Mouse (Mus musculus): ENCODE data around the gene Man1a2. TPM values are rescaled to one million over a fixed set of nuclear protein-coding genes. Genes with fewer than 3 reads are reported as not detected.

Man1a2 gene
- total and polyA plus RNA-seq, 2 experiments from 2014 or later: 51.5 to 70.7 TPM

DNA sequence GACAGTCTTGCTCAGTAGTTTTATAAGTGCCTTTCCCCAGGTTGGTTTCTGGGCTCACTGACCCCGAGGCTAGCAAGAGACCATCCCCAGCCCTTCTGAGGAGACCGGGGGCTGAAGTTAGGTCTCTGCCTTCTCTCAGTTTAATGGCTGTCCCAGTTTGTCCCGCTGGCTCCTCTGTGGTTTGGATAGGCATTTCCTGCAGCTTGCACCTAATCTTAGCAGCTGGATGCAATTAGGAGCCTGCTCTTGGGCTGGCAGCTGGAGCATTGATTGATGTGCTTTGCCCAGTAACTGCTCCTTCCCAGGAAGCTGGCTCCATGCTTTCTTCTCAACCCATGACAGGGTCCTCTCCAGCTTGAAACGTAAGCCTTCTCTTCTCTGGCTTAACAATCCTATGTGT is 26.2 kb upstream of the Man1a2 start:
- no peak for TF ChIP-seq CTCF (IDR thresholded peaks at IDR 0.05)
- Histone ChIP-seq H3K4me1 (ENCODE audit: insufficient read depth, low read length) (no peaks in the 10 kb centered on the region), H3K36me3 (ENCODE audit: insufficient read depth, low read length) (no peaks in the 10 kb centered on the region), H3K9ac (replicated peaks; ENCODE audit: low read length, poor library complexity, severe bottlenecking) (no peak overlapping the region), H3K27me3 (ENCODE audit: insufficient read depth, low read length) (no peaks in the 10 kb centered on the region), H3K4me3 (ENCODE audit: low read depth, low read length) (no peak overlapping the region), H3K9me3 (ENCODE audit: low read length) (no peaks in the 10 kb centered on the region), H3K27ac (ENCODE audit: low read depth, low read length) (no peak overlapping the region), H3K4me2 (ENCODE audit: low read depth, low read length, poor library complexity, severe bottlenecking) (no peak overlapping the region)
- no peak for DNase-seq (ENCODE audit: low spot score)
- no peak for ATAC-seq (ENCODE audit: low FRiP score)
- 73% methylated on average over 4 of the region's 4 CpGs for WGBS

- Histone ChIP-seq H3K4me3 (ENCODE audit: low read depth, low read length) (no peak overlapping the region), H3K27ac (ENCODE audit: low read depth, low read length) (no peak overlapping the region), H3K4me2 (ENCODE audit: low read depth, low read length, poor library complexity, severe bottlenecking) (no peak overlapping the region), H3K9me3 (ENCODE audit: low read length) (no peaks in the 10 kb centered on the region), H3K27me3 (ENCODE audit: insufficient read depth, low read length) (no peaks in the 10 kb centered on the region), H3K36me3 (ENCODE audit: insufficient read depth, low read length) (no peaks in the 10 kb centered on the region), H3K9ac (replicated peaks; ENCODE audit: low read length, poor library complexity, severe bottlenecking) (no peak overlapping the region), H3K4me1 (ENCODE audit: insufficient read depth, low read length) (no peaks in the 10 kb centered on the region)
- no peak for ATAC-seq (ENCODE audit: low FRiP score)
- no peak for DNase-seq (ENCODE audit: low spot score)
- TF ChIP-seq CTCF (IDR thresholded peaks at IDR 0.05): no peak
- WGBS: 93% methylated on average over 4 of the region's 4 CpGs
Observed at GRCm38 (mm10) chr3:100707117-100707516, 21.8 kb upstream of the Man1a2 start.

- no peak for DNase-seq (ENCODE audit: low spot score)
- ATAC-seq (ENCODE audit: low FRiP score): no peak
- 35% methylated on average over 11 of the region's 11 CpGs for WGBS
- no peaks in the 10 kb centered on the region for H3K4me1 ChIP-seq (ENCODE audit: insufficient read depth, low read length)
- TF ChIP-seq CTCF (IDR thresholded peaks at IDR 0.05): no peak
- H3K4me3 ChIP-seq (ENCODE audit: low read depth, low read length): no peak overlapping the region
- no peaks in the 10 kb centered on the region for H3K9me3 ChIP-seq (ENCODE audit: low read length)
- peak overlapping the region; percentile 1; the same call in 1 of the 2 replicates for H3K4me2 ChIP-seq (ENCODE audit: low read depth, low read length, poor library complexity, severe bottlenecking)
- H3K27ac ChIP-seq (ENCODE audit: low read depth, low read length): no peak overlapping the region; the same call in 1 of the 2 replicates
- H3K36me3 ChIP-seq (ENCODE audit: insufficient read depth, low read length): no peaks in the 10 kb centered on the region
- no peak overlapping the region for H3K9ac ChIP-seq (replicated peaks; ENCODE audit: low read length, poor library complexity, severe bottlenecking)
- H3K27me3 ChIP-seq (ENCODE audit: insufficient read depth, low read length): no peaks in the 10 kb centered on the region
Observed at GRCm38 (mm10) chr3:100705128-100705667, 19.9 kb upstream of the Man1a2 start.

- WGBS: 73% methylated on average over 22 of the region's 22 CpGs
- H3K27me3 ChIP-seq (ENCODE audit: insufficient read depth, low read length): no peaks in the 10 kb centered on the region
Observed at GRCm38 (mm10) chr3:100703847-100704644, 18.7 kb upstream of the Man1a2 start.

GRCm38 (mm10) chr3:100702875-100703846 is 17.9 kb upstream of the Man1a2 start:
- H3K27ac ChIP-seq (ENCODE audit: low read depth, low read length): no peak overlapping the region

More at GRCm38 (mm10) chr3:100703847-100704644, 18.7 kb upstream of the Man1a2 start:
- no peak for ATAC-seq (ENCODE audit: low FRiP score)
- DNase-seq (ENCODE audit: low spot score): no peak
- H3K9me3 ChIP-seq (ENCODE audit: low read length): no peaks in the 10 kb centered on the region
- H3K27ac ChIP-seq (ENCODE audit: low read depth, low read length): no peak overlapping the region
- H3K4me1 ChIP-seq (ENCODE audit: insufficient read depth, low read length): no peaks in the 10 kb centered on the region
- H3K4me3 ChIP-seq (ENCODE audit: low read depth, low read length): no peak overlapping the region
- TF ChIP-seq CTCF (IDR thresholded peaks at IDR 0.05): no peak
- no peak overlapping the region for H3K9ac ChIP-seq (replicated peaks; ENCODE audit: low read length, poor library complexity, severe bottlenecking)
- no peaks in the 10 kb centered on the region for H3K36me3 ChIP-seq (ENCODE audit: insufficient read depth, low read length)
- no peak overlapping the region for H3K4me2 ChIP-seq (ENCODE audit: low read depth, low read length, poor library complexity, severe bottlenecking)

More at GRCm38 (mm10) chr3:100702875-100703846, 17.9 kb upstream of the Man1a2 start:
- peak; percentile 57 for DNase-seq (ENCODE audit: low spot score)
- Histone ChIP-seq H3K27me3 (ENCODE audit: insufficient read depth, low read length) (no peaks in the 10 kb centered on the region), H3K4me3 (ENCODE audit: low read depth, low read length) (no peak overlapping the region), H3K9me3 (ENCODE audit: low read length) (no peaks in the 10 kb centered on the region), H3K4me1 (ENCODE audit: insufficient read depth, low read length) (no peaks in the 10 kb centered on the region), H3K9ac (replicated peaks; ENCODE audit: low read length, poor library complexity, severe bottlenecking) (no peak overlapping the region), H3K36me3 (ENCODE audit: insufficient read depth, low read length) (no peaks in the 10 kb centered on the region), H3K4me2 (ENCODE audit: low read depth, low read length, poor library complexity, severe bottlenecking) (no peak overlapping the region)
- 32% methylated on average over 15 of the region's 15 CpGs for WGBS
- ATAC-seq (ENCODE audit: low FRiP score): no peak
- TF ChIP-seq CTCF (IDR thresholded peaks at IDR 0.05): no peak
